In genomic region chr8:64847241-64847640, GRCm38 (mm10) we compare ENCODE assay signal across 10 mouse cellular contexts. TPM values are rescaled to one million over a fixed set of nuclear protein-coding genes. Genes with fewer than 3 reads are reported as not detected.
DNase-seq lines count a peak whose midpoint lies in the region; ATAC-seq and TF ChIP-seq lines count a peak whose summit lies in the region.
"Had no signal": no experiment of that assay in that cellular context is flagged by ENCODE, and none has a peak within 500 bp of the region (broad histone marks: within the 10 kb centered on the region; RNA-seq: fewer than 3 reads in every experiment).

No protein-coding gene starts in this region.

- H3K4me3 ChIP-seq in limb, embryonic 12.5 days (replicated peaks) = no peak overlapping the region
- H3K4me3 ChIP-seq in limb, embryonic 10.5 days = no peak overlapping the region
- peak overlapping the region; percentile 92 for H3K4me3 ChIP-seq in midbrain, postnatal 0 days (ENCODE audit: low read depth, low read length)

- no peaks in the 10 kb centered on the region for H3K9me3 ChIP-seq in limb, embryonic 12.5 days
- no peaks in the 10 kb centered on the region for H3K9me3 ChIP-seq in limb, embryonic 10.5 days (replicated peaks)
- no peaks in the 10 kb centered on the region for H3K9me3 ChIP-seq in midbrain, postnatal 0 days (ENCODE audit: low read length)

- no peak for DNase-seq in limb, embryonic 10.5 days (ENCODE audit: low spot score)
- DNase-seq in midbrain, postnatal 0 days (ENCODE audit: low spot score) = no peak
- no peak for DNase-seq in heart, adult 18-20 months
- DNase-seq in heart, postnatal 14 days = no peak
- DNase-seq in urinary bladder, postnatal 14 days (ENCODE audit: low spot score) = no peak
- DNase-seq: kidney, postnatal 36 days; lung, embryonic 14.5 days had no signal

- H3K4me2 ChIP-seq in limb, embryonic 12.5 days = 0 out of 2 replicates have a peak overlapping the region, but pooled peaks have one; percentile 76
- peak overlapping the region; percentile 78 for H3K4me2 ChIP-seq in midbrain, postnatal 0 days (ENCODE audit: low read depth, low read length, poor library complexity, severe bottlenecking)

- 0 out of 2 replicates have a peak, but pooled peaks cover 2% of the 10 kb centered on the region for H3K27me3 ChIP-seq in limb, embryonic 12.5 days
- H3K27me3 ChIP-seq in limb, embryonic 10.5 days (ENCODE audit: low read depth, poor library complexity, severe bottlenecking) = no peaks in the 10 kb centered on the region
- H3K27me3 ChIP-seq in midbrain, postnatal 0 days (ENCODE audit: insufficient read depth, low read length) = no peaks in the 10 kb centered on the region

- H3K4me1 ChIP-seq in limb, embryonic 12.5 days (replicated peaks) = peaks cover 16% of the 10 kb centered on the region
- peaks cover 24% of the 10 kb centered on the region for H3K4me1 ChIP-seq in limb, embryonic 10.5 days
- H3K4me1 ChIP-seq in midbrain, postnatal 0 days (ENCODE audit: insufficient read depth, low read length) = peaks cover 10% of the 10 kb centered on the region; the same call in 1 of the 2 replicates

- TF ChIP-seq CTCF in midbrain, postnatal 0 days (IDR thresholded peaks at IDR 0.05) = no peak

- 55% methylated on average over 2 of the region's 2 CpGs for WGBS in limb, embryonic 12.5 days
- 65% methylated on average over 2 of the region's 2 CpGs for WGBS in limb, embryonic 10.5 days
- WGBS in midbrain, postnatal 0 days = 49% methylated on average over 2 of the region's 2 CpGs

- intact Hi-C loops in heart, postnatal 14 days (cut with DNase I) = loop anchor here (5.0 kb wide), 1 partner anchor 95 kb away; no protein-coding TSS in a partner anchor

- ATAC-seq in limb, embryonic 12.5 days (ENCODE audit: insufficient number of reproducible peaks, insufficient read depth, low FRiP score, low TSS enrichment, low read depth) = no peak
- ATAC-seq in common myeloid progenitor, adult 5-6 weeks (replicated peaks; ENCODE audit: low read depth, poor library complexity, severe bottlenecking) = peak; percentile 55
- peak; percentile 54 to 72; a peak in 3 of 4 replicates for ATAC-seq in hematopoietic stem cell, adult 5-6 weeks (replicated peaks in 1 of 2; ENCODE audit: insufficient read depth in 1 of 2, low FRiP score in 2 of 2, low TSS enrichment in 1 of 2, low read depth in 1 of 2, poor library complexity in 2 of 2, severe bottlenecking in 2 of 2)
- ATAC-seq in midbrain, postnatal 0 days (ENCODE audit: low FRiP score) = no peak

- no peaks in the 10 kb centered on the region for H3K36me3 ChIP-seq in limb, embryonic 12.5 days
- H3K36me3 ChIP-seq in limb, embryonic 10.5 days = no peaks in the 10 kb centered on the region
- H3K36me3 ChIP-seq in midbrain, postnatal 0 days (ENCODE audit: insufficient read depth, low read length) = no peaks in the 10 kb centered on the region

- H3K9ac ChIP-seq in limb, embryonic 12.5 days (replicated peaks) = no peak overlapping the region
- no peak overlapping the region for H3K9ac ChIP-seq in midbrain, postnatal 0 days (replicated peaks; ENCODE audit: low read length, poor library complexity, severe bottlenecking)
- H3K9ac ChIP-seq: lung, embryonic 14.5 days had no signal

- no peak overlapping the region for H3K27ac ChIP-seq in limb, embryonic 12.5 days
- no peak overlapping the region for H3K27ac ChIP-seq in limb, embryonic 10.5 days
- no peak overlapping the region for H3K27ac ChIP-seq in midbrain, postnatal 0 days (ENCODE audit: low read depth, low read length)

RNA-seq across cellular contexts. Expression of gene Klhl2, which starts 2.6 kb away (rescaled TPM):
- 12.3 and 13.3 TPM in 2 replicates for polyA plus RNA-seq in limb, embryonic 12.5 days (2016; fragmentation: Nextera tagmentation; extraction: Ambion mirVana)
- 11.0 and 11.7 TPM in 2 replicates for polyA plus RNA-seq in limb, embryonic 10.5 days (2016; fragmentation: Nextera tagmentation; extraction: Ambion mirVana)
- total RNA-seq in common myeloid progenitor, adult 5-6 weeks (2017) = 12.9 and 15.9 TPM in 2 replicates
- total RNA-seq in hematopoietic stem cell, adult 5-6 weeks (2017) = 20.2 and 21.3 TPM in 2 replicates
- total RNA-seq in midbrain, postnatal 0 days (2014; rRNA removed) = 44.8 and 46.2 TPM in 2 replicates
- 30.2 and 31.4 TPM in 2 replicates for polyA plus RNA-seq in midbrain, postnatal 0 days (2015; fragmentation: Nextera tagmentation; extraction: Ambion mirVana)
- 10 to 100 TPM; 18.2 to 24.2 TPM for total RNA-seq in heart, adult 18-20 months (2021)
- total RNA-seq in heart, postnatal 14 days (2021) = 10 to 100 TPM; 13.5 to 14.0 TPM

Comparison
In these comparisons a context has a peak if more than half of its experiments do, and no peak if none do; other contexts are left out.
1. ATAC-seq: peak in common myeloid progenitor, adult 5-6 weeks (single experiment) and hematopoietic stem cell, adult 5-6 weeks (2 of 2); none in limb, embryonic 12.5 days (single experiment) and midbrain, postnatal 0 days (single experiment).